Mouse (Mus musculus): ENCODE measurements around the gene Dusp19. TPM values are rescaled to one million over a fixed set of nuclear protein-coding genes. Genes with fewer than 3 reads are reported as not detected.

Dusp19 gene
- 10 to 100 TPM in 2 of 4 experiments, 1 to 10 TPM in 2; 8.4 to 10.9 (median 9.3) TPM for total RNA-seq (2022)

DNA sequence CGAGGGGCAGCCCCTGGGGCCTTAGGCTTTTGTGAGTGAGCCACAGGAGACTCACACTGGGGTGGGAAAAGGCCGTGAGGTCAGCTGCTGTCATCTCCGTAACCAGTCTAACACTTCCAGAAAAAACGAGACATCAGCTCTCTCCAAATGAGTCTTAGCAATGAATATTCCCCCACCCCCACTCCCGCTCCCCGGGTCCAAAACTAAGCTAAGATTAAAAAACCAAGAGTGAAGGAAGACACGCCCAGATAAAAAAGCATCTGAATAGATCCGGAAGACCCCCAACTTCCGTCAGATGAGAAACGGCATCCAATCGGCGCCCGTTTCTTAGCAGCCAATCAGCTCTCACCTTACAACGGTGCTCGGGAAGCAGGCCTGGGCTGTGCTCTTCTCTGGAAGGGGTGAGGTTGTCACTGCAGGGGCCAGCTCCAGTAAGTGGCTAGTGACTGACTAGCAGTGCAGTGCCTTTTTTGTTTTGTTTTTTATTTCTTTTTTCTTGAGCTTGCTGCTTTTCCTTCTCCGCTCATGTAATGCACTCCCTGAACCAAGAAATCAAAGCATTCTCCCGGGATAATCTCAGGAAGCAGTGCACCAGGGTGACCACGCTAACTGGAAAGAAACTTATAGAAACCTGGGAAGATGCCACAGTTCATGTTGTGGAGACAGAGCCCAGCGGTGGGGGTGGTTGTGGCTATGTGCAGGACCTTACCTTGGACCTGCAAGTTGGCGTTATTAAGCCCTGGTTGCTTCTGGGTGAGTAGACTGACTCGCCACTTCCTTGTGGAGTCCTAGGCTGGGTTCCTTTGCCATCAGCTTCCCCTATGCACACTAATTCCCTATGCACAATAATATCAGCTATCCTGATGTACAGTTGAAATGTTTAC, at the start of gene Dusp19, which contains the start of gene Nup35:
Gene Dusp19 (plus strand): TSS at position 192 of the 884 bp plus-strand sequence.
Gene Nup35 (plus strand): TSS at position 383 of the 884 bp plus-strand sequence.
- DNase-seq (ENCODE audit: low spot score): peak; percentile 98

DNA sequence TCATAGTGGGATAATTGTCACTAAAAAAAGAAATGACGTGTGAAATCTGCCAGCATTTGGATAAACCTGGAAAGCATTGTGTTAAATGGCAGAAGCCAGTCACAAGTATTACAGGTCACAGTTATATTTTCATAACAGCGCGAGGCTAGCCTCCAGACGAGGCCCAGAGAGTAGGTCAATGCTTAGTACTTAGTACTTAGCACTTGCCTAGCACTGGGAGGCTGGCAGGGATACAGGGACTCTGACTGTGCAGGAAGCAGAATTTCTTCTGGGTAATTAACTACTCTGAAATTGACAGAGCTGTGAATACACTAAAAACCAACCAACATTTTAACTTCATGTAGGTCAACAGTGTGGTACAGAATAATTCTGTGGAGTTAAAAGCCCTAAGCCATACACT, 49.4 kb upstream of the Dusp19 start:
- DNase-seq (ENCODE audit: low spot score): no peak

DNA sequence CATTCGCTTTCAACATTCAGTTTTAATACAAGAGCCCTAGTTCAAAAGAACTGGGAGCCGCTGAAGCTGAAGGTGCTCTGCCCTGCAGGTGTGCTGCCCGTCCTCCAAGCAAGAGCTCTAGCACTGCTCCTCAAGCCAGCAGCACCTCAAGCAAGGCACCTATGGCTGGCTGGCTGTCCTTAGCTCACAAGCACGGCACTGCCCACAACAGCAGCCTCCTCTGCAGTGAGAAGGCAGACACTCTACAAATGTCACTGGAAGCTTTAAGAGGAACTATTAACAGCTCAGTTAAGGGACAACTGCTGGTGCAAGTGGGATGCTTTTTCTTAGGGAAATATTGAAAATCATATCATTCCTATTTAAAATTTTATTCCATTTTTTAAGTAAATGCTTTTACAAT, 46.2 kb upstream of the Dusp19 start:
- DNase-seq (ENCODE audit: low spot score): no peak

DNA sequence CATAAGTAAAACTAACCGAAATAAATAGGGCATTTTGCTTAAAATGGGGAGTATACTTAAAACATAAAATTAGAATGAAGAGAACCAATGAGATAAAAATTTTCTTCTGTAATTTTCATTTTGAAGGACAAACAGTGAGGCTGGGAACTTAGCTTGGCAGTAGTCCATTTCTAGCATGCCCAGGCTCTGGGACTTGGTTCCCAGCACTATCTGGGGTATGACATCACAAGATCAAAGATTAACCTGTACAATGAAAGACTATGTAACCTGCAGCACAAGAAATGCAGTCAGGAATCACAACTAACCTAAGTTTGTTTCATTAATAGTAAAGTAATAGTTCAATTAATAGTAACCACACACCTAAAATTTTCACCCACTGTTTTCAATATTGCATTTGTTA, 39.6 kb upstream of the Dusp19 start:
- no peak for DNase-seq (ENCODE audit: low spot score)

DNA sequence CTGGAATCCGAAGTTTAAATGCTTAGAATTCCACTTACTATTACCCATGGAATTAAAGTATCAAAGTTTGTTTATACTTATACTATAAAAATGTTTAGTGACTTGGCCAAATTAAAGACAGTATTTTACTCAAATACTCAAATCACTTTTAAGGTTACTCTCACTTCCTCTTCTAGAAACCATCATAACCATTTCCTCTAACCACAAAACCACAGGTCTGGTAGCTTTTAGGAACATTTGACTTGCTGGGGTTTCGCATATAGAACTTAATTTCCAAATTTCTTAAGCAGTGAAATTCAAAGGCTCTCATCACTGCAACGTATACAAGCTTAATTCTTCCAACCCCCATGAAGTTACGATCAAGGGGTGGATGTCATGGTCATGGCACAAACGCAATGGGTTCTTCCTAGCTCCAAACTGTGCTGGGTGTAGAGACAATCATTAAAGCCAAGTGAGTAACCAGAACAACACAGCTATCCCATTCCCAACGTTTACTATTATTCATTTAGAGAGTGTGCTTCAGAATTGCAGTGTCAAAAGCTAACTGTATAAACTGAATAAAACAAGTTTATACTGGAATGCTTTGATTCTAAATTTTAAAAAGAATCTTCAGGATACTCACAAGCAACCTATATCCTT, 37.5 kb upstream of the Dusp19 start:
- DNase-seq (ENCODE audit: low spot score): peak; percentile 33

DNA sequence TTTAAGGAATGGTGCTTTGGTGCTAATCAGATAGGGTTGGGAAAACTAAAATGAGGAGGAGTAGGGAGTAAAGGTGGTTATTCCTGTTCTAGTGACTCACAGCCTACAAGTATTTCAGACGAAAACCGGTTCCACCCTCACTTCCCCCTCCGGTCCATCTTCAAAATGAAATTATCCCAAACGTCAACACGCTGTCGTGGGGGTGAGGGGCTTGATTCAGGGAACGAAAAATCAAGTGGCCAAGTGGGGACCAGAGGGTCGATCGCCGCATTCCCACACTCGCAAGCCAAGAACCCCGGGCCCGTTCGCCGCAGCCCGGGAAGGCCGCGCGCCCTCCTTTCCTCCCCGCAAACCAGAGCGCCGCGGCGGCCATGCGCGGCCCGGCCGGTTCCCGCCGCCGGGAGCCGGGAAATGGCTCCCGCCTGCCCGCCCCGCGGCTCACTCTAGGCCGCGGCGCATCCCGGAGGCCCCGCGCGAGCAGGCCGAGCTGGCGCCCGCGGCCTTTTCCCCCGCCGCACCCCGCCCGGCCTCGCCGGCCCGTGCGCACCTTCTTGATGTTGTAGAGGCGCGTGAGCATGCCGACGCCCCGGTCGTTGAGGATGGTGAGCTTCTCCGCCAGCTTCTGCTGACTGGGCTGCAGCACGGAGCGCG, 36.4 kb upstream of the Dusp19 start:
- DNase-seq (ENCODE audit: low spot score): peak; percentile 36

DNA sequence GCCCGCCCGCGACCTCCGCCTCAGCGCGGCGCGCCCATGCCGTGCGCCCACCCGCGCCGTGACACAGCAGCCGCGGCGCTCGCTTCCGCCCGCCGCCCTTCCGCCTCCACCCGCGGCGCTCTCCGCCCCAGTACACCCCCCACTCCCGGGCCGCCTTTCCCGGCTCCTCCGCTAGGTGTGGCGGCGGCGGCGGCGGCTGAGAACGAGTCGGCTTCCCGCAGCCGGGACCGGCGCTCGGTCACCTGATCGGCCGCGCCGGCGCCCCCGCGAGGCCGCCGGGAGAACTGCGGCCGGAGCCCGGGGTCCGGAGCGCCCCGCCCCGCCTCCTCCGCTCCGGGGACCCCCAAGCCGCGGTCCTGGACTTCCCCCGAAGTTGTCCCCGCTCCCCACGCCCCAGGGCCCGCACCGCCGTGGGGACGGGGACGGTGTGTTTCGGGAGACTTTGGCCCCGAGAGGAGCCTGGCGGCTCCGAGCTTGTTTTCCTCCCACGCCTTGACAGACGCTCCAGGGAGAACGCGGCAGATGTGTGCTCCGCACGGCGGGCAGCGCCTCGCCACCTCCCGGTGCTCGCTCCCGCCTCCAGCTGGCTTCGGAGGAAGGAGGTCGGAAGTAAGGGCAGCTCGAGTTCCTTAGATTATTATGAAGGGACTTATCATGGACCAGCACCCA, 35.7 kb upstream of the Dusp19 start, which contains the start of gene Nckap1:
Gene Nckap1 (minus strand): TSS at position 338 of the 669 bp plus-strand sequence.
- peak; percentile 82 for DNase-seq (ENCODE audit: low spot score)

DNA sequence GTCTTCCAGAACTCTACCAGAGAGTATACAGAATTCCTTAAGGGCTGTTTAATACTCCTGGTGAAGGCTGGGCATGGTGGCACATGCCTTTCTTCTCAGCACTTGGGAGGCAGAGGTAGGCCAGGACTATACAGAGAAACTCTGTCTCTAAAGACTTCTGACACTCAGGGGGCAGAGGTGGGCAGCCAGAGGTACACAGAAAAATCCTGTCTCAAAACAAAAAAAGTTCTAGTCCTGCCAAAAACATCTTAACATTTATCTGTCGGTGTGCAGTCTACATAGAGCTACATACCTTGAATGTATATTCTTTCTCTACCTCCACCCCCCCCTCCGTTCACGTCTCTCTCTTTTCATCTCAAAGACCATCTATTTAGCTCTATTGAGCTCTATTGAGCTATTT, 34.5 kb upstream of the Dusp19 start:
- DNase-seq (ENCODE audit: low spot score): no peak

DNA sequence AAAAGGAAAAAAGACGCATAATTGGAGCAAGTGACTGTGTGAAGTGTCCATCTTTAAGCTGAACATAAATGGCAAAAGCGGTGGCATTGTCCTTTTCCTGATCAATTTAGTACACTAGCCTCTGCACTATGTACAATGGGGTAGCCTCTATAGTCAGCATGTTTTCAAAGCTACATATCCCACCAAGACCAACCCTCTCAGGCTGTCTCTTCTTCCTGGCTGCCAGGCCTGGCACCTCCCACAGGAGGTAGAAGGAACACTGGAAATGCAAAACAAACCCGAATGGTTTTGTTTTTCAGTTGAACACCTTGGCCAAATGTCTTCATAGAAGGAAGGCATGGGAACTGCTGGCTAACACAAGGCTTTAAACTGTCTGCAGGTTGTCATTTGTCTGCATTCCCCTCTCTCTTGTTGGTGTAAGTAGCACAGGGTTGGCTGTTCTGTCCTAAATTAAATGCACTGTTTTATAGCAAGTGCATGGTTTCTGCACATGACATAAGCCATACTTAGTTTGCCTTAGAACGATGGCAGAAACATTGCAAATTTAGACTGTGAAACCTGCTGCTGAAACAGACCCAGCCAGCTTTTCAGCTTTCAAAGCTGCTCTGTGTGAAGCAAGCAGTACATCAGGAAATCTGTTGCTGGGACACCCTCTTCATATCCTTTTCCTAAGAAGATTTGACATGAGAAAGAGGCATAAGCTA, 22.5 kb upstream of the Dusp19 start:
- DNase-seq (ENCODE audit: low spot score): no peak

DNA sequence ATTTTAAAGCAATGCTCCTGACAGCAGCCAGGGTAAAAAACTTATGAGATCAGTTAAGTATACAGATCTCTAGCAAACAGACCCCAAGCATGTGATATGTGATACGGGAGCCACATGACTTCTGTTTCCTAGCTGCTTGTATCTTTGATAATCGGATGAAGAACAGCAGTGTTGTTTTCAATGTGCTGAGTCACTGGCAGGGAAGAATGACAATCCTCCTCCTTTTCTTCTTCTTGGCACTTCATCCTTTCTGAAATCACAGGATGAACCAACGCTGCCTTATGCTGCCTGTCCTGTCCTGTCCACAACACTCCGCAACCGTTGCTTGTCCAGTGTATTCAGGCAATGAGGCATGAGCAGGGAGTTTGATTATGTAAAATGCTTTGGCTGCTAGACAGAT, 19.9 kb upstream of the Dusp19 start:
- DNase-seq (ENCODE audit: low spot score): no peak

DNA sequence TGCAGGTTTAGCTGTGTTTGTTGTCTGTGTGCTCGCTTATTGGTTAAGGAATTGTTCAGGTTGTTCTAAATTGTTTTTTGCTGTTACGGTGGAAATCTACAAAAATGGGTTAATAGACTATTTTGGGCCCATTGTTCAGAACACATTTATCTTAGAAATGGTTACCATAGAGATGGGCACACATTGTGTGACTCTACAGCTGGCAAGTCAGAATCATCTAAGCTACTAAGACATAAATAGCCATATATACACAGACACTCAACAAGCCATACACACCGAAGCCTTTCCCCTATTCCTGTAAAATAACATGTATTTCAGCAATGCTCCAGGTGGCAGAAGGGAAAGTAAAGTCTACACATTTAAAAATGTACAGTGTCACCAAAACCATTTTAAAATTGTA, 17.0 kb upstream of the Dusp19 start:
- no peak for DNase-seq (ENCODE audit: low spot score)

DNA sequence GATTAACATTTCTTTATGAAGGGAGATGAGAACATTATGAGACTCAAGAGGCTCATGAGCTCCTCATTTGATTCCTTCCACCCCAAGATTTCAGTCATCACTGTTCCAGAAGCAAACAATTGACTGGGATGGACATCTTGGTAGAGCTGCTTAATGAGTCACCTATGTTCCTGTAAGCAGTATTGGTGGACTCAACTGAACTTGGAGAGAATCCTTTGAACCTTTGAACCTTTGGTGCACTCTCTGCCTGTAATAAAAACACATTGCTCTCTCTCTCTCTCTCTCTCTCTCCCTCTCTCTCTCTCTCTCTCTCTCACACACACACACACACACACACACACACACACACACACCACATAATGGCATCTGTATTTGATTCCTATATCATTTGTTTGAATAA, 16.2 kb upstream of the Dusp19 start:
- DNase-seq (ENCODE audit: low spot score): no peak

DNA sequence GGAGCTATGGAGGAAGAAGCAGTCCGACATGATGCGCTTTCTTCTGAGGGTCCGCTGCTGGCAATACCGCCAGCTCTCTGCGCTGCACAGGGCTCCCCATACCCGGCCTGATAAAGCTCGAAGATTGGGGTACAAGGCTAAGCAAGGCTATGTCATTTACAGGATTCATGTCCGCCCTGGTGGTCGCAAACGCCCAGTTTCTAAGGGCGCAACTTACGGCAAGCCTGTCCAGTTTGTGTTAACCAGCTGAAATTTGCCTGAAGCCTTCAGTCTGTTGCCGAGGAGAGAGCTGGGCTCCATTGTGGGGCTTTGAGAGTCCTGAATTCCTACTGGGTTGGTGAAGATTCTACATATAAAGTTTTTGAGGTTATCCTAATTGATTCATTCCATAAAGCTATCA, 14.1 kb upstream of the Dusp19 start:
- no peak for DNase-seq (ENCODE audit: low spot score)

DNA sequence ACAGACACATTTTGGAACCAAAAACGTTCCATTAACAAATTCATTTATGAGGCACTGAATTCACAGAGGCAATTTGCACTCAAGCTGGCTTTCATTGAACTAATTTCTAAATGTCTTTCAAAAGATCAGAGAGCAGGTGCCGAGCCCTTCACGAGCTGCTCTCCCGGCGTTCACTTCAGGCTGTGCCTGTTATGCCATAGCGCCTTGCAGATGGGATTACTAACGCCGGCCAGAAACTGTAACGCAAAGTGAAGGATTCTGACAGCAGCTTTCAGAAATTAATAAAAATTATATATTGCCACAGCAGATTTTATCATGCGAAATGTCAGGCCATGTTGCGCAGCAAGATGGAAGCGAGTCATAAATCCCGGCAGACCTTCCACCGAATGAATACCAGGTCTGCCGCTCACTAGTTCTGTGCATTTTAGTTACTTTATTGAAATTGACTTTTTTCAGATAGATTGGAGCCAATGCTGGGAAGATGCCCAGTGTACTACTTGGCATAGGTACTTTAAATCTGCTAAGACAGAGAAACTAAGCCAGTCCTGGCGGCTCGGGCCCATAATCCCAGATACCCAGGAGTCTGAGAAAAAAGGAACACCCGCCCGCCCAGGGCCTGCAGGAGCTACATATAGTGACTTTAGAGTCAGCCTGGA, 12.9 kb upstream of the Dusp19 start:
- DNase-seq (ENCODE audit: low spot score): no peak

DNA sequence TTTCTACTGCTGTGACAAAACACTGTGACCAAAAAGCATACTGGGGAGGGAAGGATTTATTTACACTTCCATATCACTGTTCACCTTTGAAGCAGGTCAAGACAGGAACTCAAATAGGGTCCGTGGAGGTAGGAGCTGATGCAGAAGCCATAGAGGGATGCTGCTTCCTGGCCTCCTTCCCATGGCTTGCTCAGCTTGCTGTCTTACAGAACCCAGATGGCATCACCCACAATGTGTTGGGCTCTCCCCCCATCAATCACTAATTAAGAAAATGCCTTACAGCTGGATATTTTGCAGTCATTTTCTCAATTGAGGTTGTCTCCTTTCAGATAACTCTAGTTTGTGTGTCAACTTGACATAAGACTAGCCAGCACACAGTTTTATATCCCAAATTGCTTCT, 4.6 kb upstream of the Dusp19 start:
- DNase-seq (ENCODE audit: low spot score): no peak

DNA sequence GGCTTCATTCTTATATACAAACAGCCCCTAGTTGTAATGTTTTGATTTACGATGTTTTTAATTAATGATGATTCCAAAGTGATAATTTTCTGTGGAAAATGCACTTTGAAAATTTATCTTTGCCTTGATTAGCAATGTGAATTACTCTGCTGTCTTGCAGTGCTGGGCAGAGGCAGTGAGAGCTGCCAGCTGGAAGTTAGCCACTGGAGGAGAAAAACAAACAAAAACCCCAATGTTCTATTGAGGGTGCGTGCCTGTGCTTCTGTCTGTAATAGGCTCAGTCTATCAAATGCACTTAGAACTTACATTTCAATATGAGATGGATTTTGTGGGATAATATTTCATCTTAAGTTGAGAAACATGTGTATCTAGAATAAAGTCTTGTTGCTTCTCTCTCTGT, 4.0 kb upstream of the Dusp19 start:
- no peak for DNase-seq (ENCODE audit: low spot score)

DNA sequence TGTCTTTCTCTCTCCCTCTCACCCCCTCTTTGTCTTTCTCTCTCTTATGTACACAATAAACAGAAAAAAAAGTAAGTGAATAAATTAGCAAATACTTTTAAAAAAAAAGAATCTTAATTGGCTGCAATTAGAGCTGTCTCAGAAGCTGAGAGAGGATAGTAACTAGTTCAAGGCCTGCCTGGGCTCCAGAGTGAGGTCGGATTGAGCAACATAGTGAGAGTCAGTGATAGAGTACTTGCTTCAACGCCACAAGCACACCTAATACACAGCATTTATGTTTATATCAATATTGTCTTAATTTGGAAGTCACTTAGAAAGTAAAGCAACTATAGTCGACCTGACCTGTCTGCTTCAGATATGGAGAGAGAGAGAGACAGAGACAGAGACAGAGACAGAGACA, 2.1 kb downstream of the Dusp19 start:
- DNase-seq (ENCODE audit: low spot score): no peak

DNA sequence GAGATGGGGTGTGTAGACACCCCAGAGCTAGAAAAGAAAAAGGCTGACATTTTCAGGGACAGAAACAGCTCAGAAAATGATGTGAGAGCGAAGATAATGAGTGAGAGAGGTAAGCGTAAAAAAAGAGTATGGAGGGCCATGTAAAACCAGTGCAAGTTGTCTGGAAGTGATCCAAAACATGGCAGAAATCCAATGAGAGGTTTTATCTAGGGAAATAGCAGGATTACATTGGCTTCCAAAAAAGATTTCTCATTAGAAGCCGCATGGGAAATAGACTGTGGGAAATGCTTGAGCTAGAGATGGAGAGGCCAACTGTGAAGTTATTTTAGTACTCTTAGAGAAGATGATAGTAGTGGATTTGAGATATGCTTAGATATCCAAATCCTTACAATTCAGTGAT, 5.1 kb downstream of the Dusp19 start:
- peak; percentile 46 for DNase-seq (ENCODE audit: low spot score)

DNA sequence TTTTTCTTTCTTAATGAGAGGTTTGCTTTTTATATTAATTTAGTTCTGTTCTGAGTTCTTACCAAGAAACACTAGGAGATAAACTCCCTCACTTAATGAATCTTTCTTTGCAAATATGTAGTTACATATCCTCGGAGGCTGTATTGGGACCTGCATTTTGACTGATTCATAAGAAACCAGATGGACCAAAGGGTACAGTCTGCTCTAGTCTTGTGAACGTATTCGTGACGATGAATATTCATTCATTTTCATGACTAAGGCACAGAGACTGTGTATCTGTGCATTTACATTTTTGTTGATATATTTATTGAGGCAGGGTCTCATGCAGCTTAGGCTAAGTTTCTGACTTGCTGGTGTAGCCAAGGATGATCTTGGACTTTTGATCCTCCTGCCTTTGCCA, 7.7 kb downstream of the Dusp19 start:
- DNase-seq (ENCODE audit: low spot score): no peak

DNA sequence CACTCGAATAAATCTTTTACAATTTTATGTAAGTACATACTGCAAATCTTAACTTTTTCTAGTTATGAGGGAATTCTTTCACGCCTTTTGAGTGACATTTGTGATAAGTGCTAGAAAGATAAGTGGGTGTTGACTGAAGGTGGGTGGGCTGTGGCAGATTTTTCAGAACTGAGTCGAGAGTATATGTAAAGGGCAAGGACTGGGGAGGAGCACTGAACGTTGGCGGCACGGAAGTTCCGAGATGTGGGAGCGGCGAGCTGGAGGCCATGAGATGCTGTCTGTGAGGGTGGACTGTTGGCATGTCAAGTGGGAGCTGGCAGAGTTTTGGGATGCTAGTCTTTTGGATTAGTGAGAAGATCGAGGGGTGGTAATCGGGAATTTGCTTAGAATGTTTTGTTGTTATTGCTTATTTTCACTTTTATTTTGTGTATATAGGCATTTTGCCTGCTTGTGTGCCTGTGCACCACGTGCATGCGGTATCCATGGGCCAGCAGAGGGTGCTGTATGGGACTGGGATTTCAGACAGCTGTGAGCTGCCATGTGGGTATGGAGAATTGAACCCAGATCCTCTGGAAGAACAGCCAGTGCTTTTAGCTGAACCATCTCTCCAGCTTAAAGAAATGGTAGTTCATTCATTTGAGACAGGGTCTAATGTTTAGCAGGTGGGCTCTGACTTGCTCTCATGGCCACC, 15.6 kb downstream of the Dusp19 start:
- DNase-seq (ENCODE audit: low spot score): no peak

Measured in heart, adult 8-10 months (tissue).